Mouse (Mus musculus) midbrain, embryonic 15.5 days (tissue): ENCODE results near the gene Plekha1. TPM values are rescaled to one million over a fixed set of nuclear protein-coding genes. Genes with fewer than 3 reads are reported as not detected.

ENCODE experiments used
- ATAC-seq: fragments of 200-750 bp; cut with Nextera tagmentation; replicated peaks from 2 replicates; pipeline ENCODE4 v1.8.0; 2017; ENCODE audit warnings: moderate TSS enrichment
- H3K27ac ChIP-seq: fragments of 300-500 bp; sonication (generic); 2 replicates; pipeline ENCODE4 v1.5.1; 2015; ENCODE audit warnings: mild to moderate bottlenecking, inconsistent platforms
- H3K27me3 ChIP-seq: fragments of 300-500 bp; sonication (generic); replicated peaks from 2 replicates; pipeline ENCODE4 v1.6.1; 2015; ENCODE audit warnings: inconsistent platforms
- H3K36me3 ChIP-seq: fragments of 300-500 bp; sonication (generic); replicated peaks from 2 replicates; pipeline ENCODE4 v1.6.1; 2015; ENCODE audit warnings: inconsistent platforms
- H3K4me1 ChIP-seq: fragments of 300-500 bp; sonication (generic); 2 replicates; pipeline ENCODE4 v1.6.1; 2015; ENCODE audit warnings: inconsistent platforms
- H3K4me2 ChIP-seq: fragments of 300-500 bp; sonication (generic); 2 replicates; pipeline ENCODE4 v1.6.1; 2015; ENCODE audit warnings: inconsistent platforms, mild to moderate bottlenecking, moderate library complexity
- H3K4me3 ChIP-seq: fragments of 300-500 bp; sonication (generic); 2 replicates; pipeline ENCODE4 v1.5.1; 2015; ENCODE audit warnings: mild to moderate bottlenecking, inconsistent platforms
- H3K9ac ChIP-seq: fragments of 300-500 bp; sonication (generic); 2 replicates; pipeline ENCODE4 v1.6.1; 2015; ENCODE audit warnings: mild to moderate bottlenecking, inconsistent platforms
- H3K9me3 ChIP-seq: fragments of 300-500 bp; sonication (generic); 2 replicates; pipeline ENCODE4 v1.6.1; 2016; ENCODE audit warnings: inconsistent platforms
- WGBS: fragments of 180-500 bp; shearing (Covaris S2); methylation state at CpG from one replicate; pipeline ENCODE4 v1.1.7; 2015; ENCODE audit warnings: mixed read lengths; 5-methylcytosine and 5-hydroxymethylcytosine counted together
- microRNA-seq: library from miRNA; unstranded; fragments of <30 nt; microRNA quantifications from one replicate; pipeline ENCODE4, GENCODE M21; 2016
- polyA plus RNA-seq: library from polyadenylated mRNA; unstranded; fragments of >200 nt; fragmentation: Nextera tagmentation; extraction: Ambion mirVana; gene quantifications from 2 replicates; pipeline ENCODE4 v1.2.1, GENCODE M21; 2015

The Plekha1 gene
- polyA plus RNA-seq, 1 experiment from 2014 or later, result 72.9 TPM

DNA sequence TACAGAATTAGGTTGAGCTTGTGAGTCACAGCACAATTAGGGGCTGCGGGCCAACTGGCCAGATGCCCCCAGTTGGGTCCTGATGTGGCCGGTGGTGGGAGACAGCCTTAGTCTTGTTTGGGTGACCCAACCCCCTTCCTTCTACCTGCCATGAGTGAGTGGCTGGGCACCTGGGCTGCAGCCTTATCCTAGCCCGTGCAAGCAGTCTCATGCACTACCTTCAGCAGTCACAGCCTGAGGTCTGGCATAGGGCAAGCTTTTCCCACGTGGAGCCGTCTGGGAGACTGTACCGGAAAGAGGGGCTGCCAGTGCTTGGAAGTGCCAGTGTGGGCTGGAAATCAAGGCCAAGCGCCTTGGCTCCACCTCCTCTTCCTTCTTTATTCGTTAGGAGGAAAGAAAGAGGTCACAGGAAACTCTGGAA is 83.8 kb downstream of the Plekha1 start:
- ATAC-seq, result no peak

DNA sequence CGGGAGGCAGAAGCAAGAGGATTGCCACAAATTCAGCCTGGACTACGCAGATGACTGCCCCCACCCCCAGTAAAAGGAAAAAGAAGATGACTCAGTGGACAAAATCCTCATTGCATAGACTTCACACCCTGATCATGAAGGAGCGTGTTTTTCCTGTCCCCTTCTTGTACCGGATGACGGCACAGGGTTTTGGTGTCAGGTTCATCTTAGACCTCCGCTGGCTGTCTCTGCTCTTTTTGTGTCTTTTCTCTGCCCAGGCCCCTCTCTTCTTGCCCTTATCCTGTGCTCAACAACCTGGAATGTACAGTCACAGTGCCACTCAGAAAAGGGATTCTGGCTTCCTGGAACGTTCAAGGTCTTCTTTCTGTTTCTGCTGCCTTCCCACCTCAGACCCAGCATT is 84.9 kb downstream of the Plekha1 start:
- H3K4me2 ChIP-seq, result no peak overlapping the region
- no peaks in the 10 kb centered on the region for H3K4me1 ChIP-seq
- H3K36me3 ChIP-seq, result no peaks in the 10 kb centered on the region
- H3K9ac ChIP-seq, result no peak overlapping the region
- no peak overlapping the region for H3K27ac ChIP-seq
- H3K9me3 ChIP-seq, result no peaks in the 10 kb centered on the region
- H3K27me3 ChIP-seq, result no peaks in the 10 kb centered on the region
- WGBS, result 87% methylated on average over 7 of the region's 7 CpGs
- H3K4me3 ChIP-seq, result no peak overlapping the region
- no peak for ATAC-seq

More for the DNA sequence above, 83.8 kb downstream of the Plekha1 start:
- WGBS, result 55% methylated on average over 8 of the region's 8 CpGs
- Histone ChIP-seq H3K4me2 (no peak overlapping the region), H3K36me3 (no peaks in the 10 kb centered on the region), H3K27me3 (no peaks in the 10 kb centered on the region), H3K4me3 (no peak overlapping the region), H3K9ac (no peak overlapping the region), H3K9me3 (no peaks in the 10 kb centered on the region), H3K4me1 (no peaks in the 10 kb centered on the region), H3K27ac (no peak overlapping the region)

DNA sequence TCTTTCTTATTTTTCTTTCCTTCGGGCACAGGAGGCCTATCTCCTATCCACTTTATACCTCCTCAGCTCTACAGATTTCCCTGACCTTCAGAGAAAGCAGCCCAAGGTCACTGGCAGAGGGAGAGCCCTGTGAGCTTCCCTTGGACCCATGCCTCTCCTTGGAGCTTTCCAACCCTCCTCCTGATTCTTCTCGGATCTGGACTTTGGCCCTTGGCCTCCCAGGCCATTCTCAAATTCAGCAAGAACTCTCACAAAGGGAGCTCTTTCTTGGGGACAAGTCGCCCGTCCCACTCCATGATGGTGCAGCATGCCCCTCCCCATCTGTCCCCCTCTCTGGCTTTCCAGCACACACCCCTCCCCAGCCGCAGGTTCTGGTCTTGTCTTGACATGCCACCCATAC is 85.4 kb downstream of the Plekha1 start:
- Histone ChIP-seq H3K36me3 (no peaks in the 10 kb centered on the region), H3K9ac (no peak overlapping the region), H3K9me3 (no peaks in the 10 kb centered on the region), H3K4me2 (no peak overlapping the region), H3K4me3 (no peak overlapping the region), H3K27me3 (no peaks in the 10 kb centered on the region), H3K4me1 (no peaks in the 10 kb centered on the region), H3K27ac (no peak overlapping the region)
- 91% methylated on average over 5 of the region's 5 CpGs for WGBS
- ATAC-seq, result no peak

GRCm38 (mm10) chr7:130953376-130953775 is 87.8 kb downstream of the Plekha1 start:
- Histone ChIP-seq H3K4me3 (no peak overlapping the region), H3K27me3 (no peaks in the 10 kb centered on the region), H3K4me1 (no peaks in the 10 kb centered on the region), H3K36me3 (no peaks in the 10 kb centered on the region), H3K27ac (no peak overlapping the region), H3K9ac (no peak overlapping the region), H3K9me3 (no peaks in the 10 kb centered on the region), H3K4me2 (no peak overlapping the region)
- ATAC-seq, result no peak
- 88% methylated on average over 10 of the region's 10 CpGs for WGBS

DNA sequence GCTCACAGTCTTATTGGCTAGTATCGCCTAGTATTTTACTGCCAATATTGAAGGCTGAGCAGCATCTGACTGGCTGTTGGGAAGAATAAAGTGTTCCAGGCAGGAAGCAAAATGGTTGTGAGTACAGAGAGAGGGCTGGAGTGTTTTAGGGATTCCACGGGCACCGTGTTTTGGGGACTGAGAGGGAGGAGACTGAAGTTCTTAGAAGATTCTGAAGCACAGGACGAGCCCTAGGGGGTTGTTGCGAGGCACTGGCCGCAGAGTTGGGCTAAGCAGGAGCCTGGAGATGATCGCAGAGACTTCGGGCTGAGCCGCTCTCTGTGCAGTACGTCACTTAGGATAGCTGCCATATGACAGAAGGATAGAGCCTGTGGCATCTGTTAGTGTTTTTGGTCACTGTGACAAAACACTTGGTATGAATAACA is 88.6 kb downstream of the Plekha1 start:
- Histone ChIP-seq H3K27ac (no peak overlapping the region), H3K4me1 (no peaks in the 10 kb centered on the region), H3K9me3 (no peaks in the 10 kb centered on the region), H3K9ac (no peak overlapping the region), H3K4me3 (no peak overlapping the region), H3K4me2 (no peak overlapping the region), H3K36me3 (no peaks in the 10 kb centered on the region), H3K27me3 (no peaks in the 10 kb centered on the region)
- WGBS, result 89% methylated on average over 10 of the region's 10 CpGs
- no peak for ATAC-seq

GRCm38 (mm10) chr7:130958551-130958950 is 93.0 kb downstream of the Plekha1 start:
- no peak for ATAC-seq
- no peaks in the 10 kb centered on the region for H3K27me3 ChIP-seq
- 77% methylated on average over 7 of the region's 7 CpGs for WGBS

DNA sequence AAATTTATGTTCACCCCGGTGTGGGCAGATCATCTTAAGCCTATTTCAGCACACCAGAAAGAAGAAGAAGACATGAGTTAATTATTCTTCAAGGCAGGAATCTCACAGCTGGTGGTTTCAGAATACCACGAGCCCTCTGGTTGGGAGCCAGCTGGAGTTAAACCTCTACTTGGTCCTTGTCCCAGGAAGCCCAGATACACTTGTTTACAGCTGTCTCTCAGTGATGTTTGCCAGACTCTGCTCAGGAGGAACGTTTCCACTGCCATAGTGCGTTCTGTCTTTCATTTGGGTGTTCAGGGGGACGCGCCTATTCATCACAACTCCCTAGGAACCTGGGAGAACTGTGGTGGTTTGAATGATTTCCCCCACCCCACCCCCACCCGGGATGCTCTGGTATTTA is 94.3 kb downstream of the Plekha1 start:
- no peak overlapping the region for H3K4me2 ChIP-seq
- ATAC-seq, result no peak
- WGBS, result 62% methylated on average over 7 of the region's 7 CpGs
- no peak overlapping the region for H3K9ac ChIP-seq
- no peak overlapping the region for H3K4me3 ChIP-seq
- H3K4me1 ChIP-seq, result no peaks in the 10 kb centered on the region
- H3K27me3 ChIP-seq, result no peaks in the 10 kb centered on the region
- H3K27ac ChIP-seq, result no peak overlapping the region
- H3K9me3 ChIP-seq, result no peaks in the 10 kb centered on the region
- H3K36me3 ChIP-seq, result no peaks in the 10 kb centered on the region

More at GRCm38 (mm10) chr7:130958551-130958950, 93.0 kb downstream of the Plekha1 start:
- H3K9ac ChIP-seq, result no peak overlapping the region
- no peak overlapping the region for H3K27ac ChIP-seq
- no peaks in the 10 kb centered on the region for H3K36me3 ChIP-seq
- H3K9me3 ChIP-seq, result no peaks in the 10 kb centered on the region
- H3K4me1 ChIP-seq, result no peaks in the 10 kb centered on the region
- H3K4me2 ChIP-seq, result no peak overlapping the region
- H3K4me3 ChIP-seq, result no peak overlapping the region

DNA sequence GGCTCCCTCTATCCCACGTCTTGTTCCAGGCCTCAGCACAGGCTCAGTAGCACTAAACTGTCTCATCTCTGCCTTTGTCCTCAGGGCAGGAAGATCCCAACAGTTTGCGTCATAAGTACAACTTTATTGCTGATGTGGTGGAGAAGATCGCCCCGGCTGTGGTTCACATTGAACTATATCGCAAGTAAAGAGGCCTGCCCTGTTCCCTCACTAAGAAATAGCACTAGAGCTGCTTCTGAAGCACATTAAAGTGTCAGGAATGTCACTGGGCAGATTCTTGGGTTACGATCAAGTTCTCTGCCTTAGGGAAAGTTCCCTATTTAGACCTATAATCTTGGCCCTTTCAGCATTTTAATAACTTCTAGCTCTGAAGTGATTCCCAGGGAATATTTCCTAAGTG is 95.9 kb downstream of the Plekha1 start:
- Histone ChIP-seq H3K27me3 (no peaks in the 10 kb centered on the region), H3K9ac (no peak overlapping the region), H3K4me3 (no peak overlapping the region), H3K27ac (no peak overlapping the region), H3K9me3 (no peaks in the 10 kb centered on the region), H3K36me3 (no peaks in the 10 kb centered on the region), H3K4me2 (no peak overlapping the region), H3K4me1 (no peaks in the 10 kb centered on the region)
- WGBS, result 90% methylated on average over 6 of the region's 6 CpGs
- no peak for ATAC-seq

Small RNAs within 50 kb of the gene (microRNA-seq; reads per million reads assigned to microRNA genes)
- 1.3 reads per million for gene Mir7061

Other genes with a start within 250 kb of the Plekha1 start
- gene Btbd16, start 91.7 kb upstream of the Plekha1 start, polyA plus RNA-seq, result not detected in 2 replicates
- 15.4 and 18.7 TPM in 2 replicates for gene Htra1, start 70.4 kb downstream of the Plekha1 start, polyA plus RNA-seq
- 0.15 TPM in 1 of 2 replicates, not detected in the other for gene Dmbt1, start 166.3 kb downstream of the Plekha1 start, polyA plus RNA-seq